Mouse (Mus musculus) midbrain, embryonic 13.5 days (tissue): Measurements from ENCODE around the gene Gm6583. TPM values are rescaled to one million over a fixed set of nuclear protein-coding genes. Genes with fewer than 3 reads are reported as not detected.

Experiments used
- ATAC-seq: fragments of 200-750 bp; cut with Nextera tagmentation; 2 replicates; pipeline ENCODE4 v1.8.0; 2017; ENCODE audit warnings: mild to moderate bottlenecking, moderate TSS enrichment, moderate library complexity
- H3K27ac ChIP-seq: fragments of 300-500 bp; sonication (generic); 2 replicates; pipeline ENCODE4 v1.5.1; 2015; ENCODE audit warnings: inconsistent platforms, mild to moderate bottlenecking, moderate library complexity
- H3K27me3 ChIP-seq: fragments of 300-500 bp; sonication (generic); 2 replicates; pipeline ENCODE4 v1.6.1; 2015; ENCODE audit warnings: mild to moderate bottlenecking, inconsistent platforms
- H3K36me3 ChIP-seq: fragments of 300-500 bp; sonication (generic); 2 replicates; pipeline ENCODE4 v1.6.1; 2015; ENCODE audit warnings: mild to moderate bottlenecking, inconsistent platforms
- H3K4me1 ChIP-seq: fragments of 300-500 bp; sonication (generic); replicated peaks from 2 replicates; pipeline ENCODE4 v1.6.1; 2015; ENCODE audit warnings: inconsistent platforms
- H3K4me2 ChIP-seq: fragments of 300-500 bp; sonication (generic); replicated peaks from 2 replicates; pipeline ENCODE4 v1.6.1; 2015; ENCODE audit warnings: moderate library complexity, mild to moderate bottlenecking, inconsistent platforms
- H3K4me3 ChIP-seq: fragments of 300-500 bp; sonication (generic); replicated peaks from 2 replicates; pipeline ENCODE4 v1.5.1; 2015; ENCODE audit warnings: mild to moderate bottlenecking, inconsistent platforms
- H3K9ac ChIP-seq: fragments of 300-500 bp; sonication (generic); replicated peaks from 2 replicates; pipeline ENCODE4 v1.6.1; 2015; ENCODE audit warnings: mild to moderate bottlenecking, inconsistent platforms
- H3K9me3 ChIP-seq: fragments of 300-500 bp; sonication (generic); 2 replicates; pipeline ENCODE4 v1.6.1; 2016; ENCODE audit warnings: mild to moderate bottlenecking, inconsistent platforms
- WGBS: fragments of 180-500 bp; shearing (Covaris S2); methylation state at CpG from one replicate; pipeline ENCODE4 v1.1.7; 2015; 5-methylcytosine and 5-hydroxymethylcytosine counted together
- polyA plus RNA-seq: library from polyadenylated mRNA; unstranded; fragments of >200 nt; fragmentation: Nextera tagmentation; extraction: Ambion mirVana; gene quantifications from 2 replicates; pipeline ENCODE4 v1.2.1, GENCODE M21; 2015

Gm6583 gene
- polyA plus RNA-seq, 1 experiment from 2014 or later, result 0.17 TPM

GRCm38 (mm10) chr5:112384805-112385472 lies 29.1 kb upstream of the Gm6583 start:
- H3K4me1 ChIP-seq, result peaks cover 34% of the 10 kb centered on the region
- no peak overlapping the region for H3K9ac ChIP-seq
- H3K27ac ChIP-seq, result no peak overlapping the region
- ATAC-seq, result no peak
- H3K27me3 ChIP-seq, result no peaks in the 10 kb centered on the region
- no peak overlapping the region for H3K4me2 ChIP-seq
- 90% methylated on average over 13 of the region's 13 CpGs for WGBS
- H3K9me3 ChIP-seq, result no peaks in the 10 kb centered on the region
- H3K36me3 ChIP-seq, result peaks cover 67% of the 10 kb centered on the region
- no peak overlapping the region for H3K4me3 ChIP-seq

- H3K9ac ChIP-seq, result no peak overlapping the region
- peak overlapping the region; percentile 74 for H3K27ac ChIP-seq
- H3K9me3 ChIP-seq, result no peaks in the 10 kb centered on the region
- no peaks in the 10 kb centered on the region for H3K27me3 ChIP-seq
- peaks cover 70% of the 10 kb centered on the region for H3K36me3 ChIP-seq
- H3K4me1 ChIP-seq, result peaks cover 19% of the 10 kb centered on the region
- peak; percentile 34; the same call in 1 of the 2 replicates for ATAC-seq
- no peak overlapping the region for H3K4me2 ChIP-seq
- WGBS, result 66% methylated on average over 17 of the region's 17 CpGs
- no peak overlapping the region for H3K4me3 ChIP-seq
Observed at GRCm38 (mm10) chr5:112382641-112383330, 27.0 kb upstream of the Gm6583 start.

GRCm38 (mm10) chr5:112382042-112382441 lies 26.2 kb upstream of the Gm6583 start:
- Histone ChIP-seq H3K36me3 (peaks cover 67% of the 10 kb centered on the region), H3K4me1 (peaks cover 19% of the 10 kb centered on the region), H3K4me3 (no peak overlapping the region), H3K9ac (0 out of 2 replicates have a peak overlapping the region, but pooled peaks have one; percentile 40), H3K27me3 (no peaks in the 10 kb centered on the region), H3K27ac (peak overlapping the region; percentile 74), H3K4me2 (no peak overlapping the region), H3K9me3 (no peaks in the 10 kb centered on the region)
- WGBS, result 61% methylated on average over 8 of the region's 9 CpGs
- peak; percentile 28; the same call in 1 of the 2 replicates for ATAC-seq

GRCm38 (mm10) chr5:112381154-112381553 lies 25.3 kb upstream of the Gm6583 start:
- peaks cover 64% of the 10 kb centered on the region for H3K36me3 ChIP-seq
- H3K9me3 ChIP-seq, result no peaks in the 10 kb centered on the region
- peak overlapping the region; percentile 40; the same call in 1 of the 2 replicates for H3K9ac ChIP-seq
- no peak overlapping the region for H3K4me2 ChIP-seq
- no peak for ATAC-seq
- WGBS, result 90% methylated on average over 11 of the region's 11 CpGs
- peaks cover 19% of the 10 kb centered on the region for H3K4me1 ChIP-seq
- no peak overlapping the region for H3K4me3 ChIP-seq
- no peaks in the 10 kb centered on the region for H3K27me3 ChIP-seq
- peak overlapping the region; percentile 74; the same call in 1 of the 2 replicates for H3K27ac ChIP-seq

- H3K4me2 ChIP-seq, result no peak overlapping the region
- H3K4me3 ChIP-seq, result no peak overlapping the region
- peaks cover 67% of the 10 kb centered on the region for H3K36me3 ChIP-seq
- H3K4me1 ChIP-seq, result peaks cover 20% of the 10 kb centered on the region
- no peak overlapping the region for H3K27ac ChIP-seq
- no peak overlapping the region for H3K9ac ChIP-seq
- H3K9me3 ChIP-seq, result no peaks in the 10 kb centered on the region
- no peak for ATAC-seq
- 79% methylated on average over 6 of the region's 6 CpGs for WGBS
- no peaks in the 10 kb centered on the region for H3K27me3 ChIP-seq
Observed at GRCm38 (mm10) chr5:112378716-112379115, 22.9 kb upstream of the Gm6583 start.

- H3K4me1 ChIP-seq, result peaks cover 25% of the 10 kb centered on the region
- 96% methylated on average over 1 of the region's 1 CpGs for whole genome bisulfite sequencing
- no peaks in the 10 kb centered on the region for H3K27me3 ChIP-seq
- H3K27ac ChIP-seq, result no peak overlapping the region
- no peak overlapping the region for H3K9ac ChIP-seq
- no peak overlapping the region for H3K4me2 ChIP-seq
- no peak overlapping the region for H3K4me3 ChIP-seq
- no peaks in the 10 kb centered on the region for H3K9me3 ChIP-seq
- peaks cover 68% of the 10 kb centered on the region for H3K36me3 ChIP-seq
- no peak for ATAC-seq
Observed at GRCm38 (mm10) chr5:112377380-112377779, 21.5 kb upstream of the Gm6583 start.

- Histone ChIP-seq H3K4me3 (no peak overlapping the region), H3K36me3 (peaks cover 65% of the 10 kb centered on the region), H3K27me3 (no peaks in the 10 kb centered on the region), H3K4me1 (peaks cover 27% of the 10 kb centered on the region), H3K27ac (no peak overlapping the region), H3K9ac (no peak overlapping the region), H3K4me2 (no peak overlapping the region), H3K9me3 (no peaks in the 10 kb centered on the region)
- ATAC-seq, result no peak
- 85% methylated on average over 4 of the region's 4 CpGs for WGBS
Observed at GRCm38 (mm10) chr5:112376111-112376510, 20.3 kb upstream of the Gm6583 start.

GRCm38 (mm10) chr5:112371933-112372332 lies 16.1 kb upstream of the Gm6583 start:
- ATAC-seq, result peak; percentile 91
- peak overlapping the region; percentile 94 for H3K27ac ChIP-seq
- peak overlapping the region; percentile 58 for H3K9ac ChIP-seq
- 12% methylated on average over 7 of the region's 7 CpGs for WGBS
- peaks cover 67% of the 10 kb centered on the region for H3K36me3 ChIP-seq
- no peaks in the 10 kb centered on the region for H3K9me3 ChIP-seq
- H3K4me2 ChIP-seq, result peak overlapping the region; percentile 35
- 0 out of 2 replicates have a peak, but pooled peaks cover 3% of the 10 kb centered on the region for H3K27me3 ChIP-seq
- H3K4me1 ChIP-seq, result peaks cover 54% of the 10 kb centered on the region
- H3K4me3 ChIP-seq, result no peak overlapping the region

GRCm38 (mm10) chr5:112370236-112370813 lies 14.5 kb upstream of the Gm6583 start:
- Histone ChIP-seq H3K27me3 (0 out of 2 replicates have a peak, but pooled peaks cover 3% of the 10 kb centered on the region), H3K9ac (peak overlapping the region; percentile 36; the same call in 1 of the 2 replicates), H3K4me1 (peaks cover 54% of the 10 kb centered on the region), H3K4me3 (no peak overlapping the region), H3K36me3 (peaks cover 65% of the 10 kb centered on the region), H3K27ac (peak overlapping the region; percentile 94), H3K9me3 (no peaks in the 10 kb centered on the region), H3K4me2 (no peak overlapping the region)
- ATAC-seq, result no peak
- WGBS, result 89% methylated on average over 12 of the region's 12 CpGs

GRCm38 (mm10) chr5:112369326-112369725 lies 13.5 kb upstream of the Gm6583 start:
- WGBS, result 80% methylated on average over 13 of the region's 13 CpGs
- peaks cover 54% of the 10 kb centered on the region for H3K4me1 ChIP-seq
- H3K4me2 ChIP-seq, result no peak overlapping the region
- H3K36me3 ChIP-seq, result peaks cover 65% of the 10 kb centered on the region
- H3K9me3 ChIP-seq, result no peaks in the 10 kb centered on the region
- 0 out of 2 replicates have a peak, but pooled peaks cover 3% of the 10 kb centered on the region for H3K27me3 ChIP-seq
- H3K27ac ChIP-seq, result no peak overlapping the region; the same call in 1 of the 2 replicates
- no peak for ATAC-seq
- 0 out of 2 replicates have a peak overlapping the region, but pooled peaks have one; percentile 36 for H3K9ac ChIP-seq
- H3K4me3 ChIP-seq, result no peak overlapping the region

GRCm38 (mm10) chr5:112368666-112369065 lies 12.8 kb upstream of the Gm6583 start:
- WGBS, result 81% methylated on average over 10 of the region's 10 CpGs
- H3K4me1 ChIP-seq, result peaks cover 52% of the 10 kb centered on the region
- ATAC-seq, result no peak
- H3K9ac ChIP-seq, result no peak overlapping the region
- no peak overlapping the region for H3K27ac ChIP-seq
- H3K27me3 ChIP-seq, result 0 out of 2 replicates have a peak, but pooled peaks cover 3% of the 10 kb centered on the region
- H3K9me3 ChIP-seq, result no peaks in the 10 kb centered on the region
- H3K4me2 ChIP-seq, result no peak overlapping the region
- H3K36me3 ChIP-seq, result peaks cover 65% of the 10 kb centered on the region
- no peak overlapping the region for H3K4me3 ChIP-seq

GRCm38 (mm10) chr5:112367929-112368328 lies 12.1 kb upstream of the Gm6583 start:
- no peak overlapping the region for H3K4me2 ChIP-seq
- H3K9ac ChIP-seq, result no peak overlapping the region
- ATAC-seq, result no peak
- no peaks in the 10 kb centered on the region for H3K9me3 ChIP-seq
- no peak overlapping the region for H3K4me3 ChIP-seq
- 91% methylated on average over 12 of the region's 12 CpGs for WGBS
- H3K4me1 ChIP-seq, result peaks cover 45% of the 10 kb centered on the region
- 0 out of 2 replicates have a peak, but pooled peaks cover 3% of the 10 kb centered on the region for H3K27me3 ChIP-seq
- H3K36me3 ChIP-seq, result peaks cover 71% of the 10 kb centered on the region
- no peak overlapping the region for H3K27ac ChIP-seq
